In genomic region chr8:106131021-106131420, GRCm38 (mm10) we compare ENCODE assay signal across 28 mouse cellular contexts. TPM values are rescaled to one million over a fixed set of nuclear protein-coding genes. Genes with fewer than 3 reads are reported as not detected.
A peak's percentile ranks its signal among the peaks of the same experiment; 100 is the strongest.
DNase-seq lines count a peak whose midpoint lies in the region; ATAC-seq and TF ChIP-seq lines count a peak whose summit lies in the region.
"Had no signal": no experiment of that assay in that cellular context is flagged by ENCODE, and none has a peak within 500 bp of the region (broad histone marks: within the 10 kb centered on the region; RNA-seq: fewer than 3 reads in every experiment).

No protein-coding gene starts in this region.

- no peak for ATAC-seq in liver, embryonic 12.5 days
- ATAC-seq: CD4-positive, CD25-positive, alpha-beta regulatory T cell, adult 4 months; forebrain, embryonic 14.5 days; forebrain, embryonic 16.5 days had no signal

- no peak for TF ChIP-seq CTCF in liver, adult 2 months (IDR thresholded peaks at IDR 0.05; ENCODE audit: low read depth, low read length)

- no peaks in the 10 kb centered on the region for H3K27me3 ChIP-seq in liver, adult 2 months (ENCODE audit: control insufficient read depth, insufficient read depth, low read length)
- H3K27me3 ChIP-seq in liver, embryonic 12.5 days (replicated peaks): peaks cover 33% of the 10 kb centered on the region
- H3K27me3 ChIP-seq: CH12.LX had no signal

- WGBS in liver, adult 2 months: 80% methylated on average over 4 of the region's 4 CpGs
- 79% methylated on average over 4 of the region's 4 CpGs for WGBS in liver, embryonic 12.5 days (ENCODE audit: insufficient replicate concordance)

- H3K36me3 ChIP-seq in liver, adult 2 months (ENCODE audit: control insufficient read depth, insufficient read depth, low read length): peaks cover 37% of the 10 kb centered on the region
- H3K36me3 ChIP-seq in liver, embryonic 12.5 days: peaks cover 69% of the 10 kb centered on the region

- DNase-seq in heart, adult 11 months: peak; percentile 83
- no peak for DNase-seq in heart, adult 8-10 months (ENCODE audit: low spot score)
- DNase-seq in liver, adult 2 months (ENCODE audit: extremely low read depth, low read depth, low spot score): no peak
- peak; percentile 14 for DNase-seq in urinary bladder, postnatal 14 days (ENCODE audit: low spot score)
- no peak for DNase-seq in urinary bladder, postnatal 36 days (ENCODE audit: low spot score in 2 of 2)
- DNase-seq: adrenal gland, adult 2 months; adrenal gland, postnatal 10 days; adrenal gland, postnatal 25 days; B cell, adult 2 months; cerebellum, adult 11 months; cerebellum, adult 18-20 months; cerebellum, adult 8-10 months; cerebellum, adult 9-11 months; cerebellum, postnatal 14 days; cerebellum, postnatal 36 days; embryo, embryonic 11 days had no signal

- H3K9ac ChIP-seq in liver, adult 2 months (ENCODE audit: low read depth, low read length): peak overlapping the region; percentile 31
- no peak overlapping the region for H3K9ac ChIP-seq in liver, embryonic 12.5 days
- H3K9ac ChIP-seq: embryonic facial prominence, embryonic 13.5 days; embryonic facial prominence, embryonic 15.5 days; forebrain, embryonic 12.5 days had no signal

- peaks cover 44% of the 10 kb centered on the region for H3K4me1 ChIP-seq in liver, adult 2 months (ENCODE audit: control insufficient read depth, insufficient read depth, low read length)
- peaks cover 27% of the 10 kb centered on the region for H3K4me1 ChIP-seq in liver, embryonic 12.5 days

- no peak overlapping the region for H3K4me3 ChIP-seq in liver, adult 2 months (ENCODE audit: insufficient read depth, low read depth, low read length)
- no peak overlapping the region for H3K4me3 ChIP-seq in liver, embryonic 12.5 days
- H3K4me3 ChIP-seq: embryonic facial prominence, embryonic 13.5 days; embryonic facial prominence, embryonic 15.5 days; erythroblast, embryonic 14.5 days; forebrain, embryonic 10.5 days; forebrain, embryonic 12.5 days had no signal

- H3K4me2 ChIP-seq in liver, embryonic 12.5 days: no peak overlapping the region
- H3K4me2 ChIP-seq: embryonic facial prominence, embryonic 13.5 days; embryonic facial prominence, embryonic 15.5 days; forebrain, embryonic 12.5 days had no signal

- H3K79me2 ChIP-seq in liver, adult 2 months (ENCODE audit: control insufficient read depth, insufficient read depth, low read length): peaks cover 14% of the 10 kb centered on the region; the same call in 1 of the 2 replicates

- H3K9me3 ChIP-seq in liver, embryonic 12.5 days (replicated peaks): no peaks in the 10 kb centered on the region
- H3K9me3 ChIP-seq: embryonic facial prominence, embryonic 13.5 days; embryonic facial prominence, embryonic 15.5 days; forebrain, embryonic 10.5 days; forebrain, embryonic 12.5 days; G1E had no signal

- no peak for TF ChIP-seq POLR2A in liver, adult 2 months (IDR thresholded peaks at IDR 0.05; ENCODE audit: extremely low read depth, insufficient read depth, low read length)

- peak overlapping the region; percentile 88 for H3K27ac ChIP-seq in liver, adult 2 months (replicated peaks; ENCODE audit: insufficient read depth, low read depth, low read length)
- no peak overlapping the region for H3K27ac ChIP-seq in liver, embryonic 12.5 days
- H3K27ac ChIP-seq: embryonic facial prominence, embryonic 13.5 days; embryonic facial prominence, embryonic 15.5 days; forebrain, embryonic 10.5 days; forebrain, embryonic 12.5 days had no signal

RNA-seq across cellular contexts. Expression of gene Esrp2, which starts 5.8 kb away (rescaled TPM):
- under 1 TPM; 0.23 to 0.81 (median 0.42) TPM for total RNA-seq in heart, adult 8-10 months (2022)
- total RNA-seq in liver, adult 2 months (2014; rRNA removed): 43.6 and 50.5 TPM in 2 replicates
- 76.8 and 86.2 TPM in 2 replicates for polyA plus RNA-seq in liver, adult 2 months (2012; rRNA removed)
- 6.6 and 7.9 TPM in 2 replicates for polyA plus RNA-seq in liver, embryonic 12.5 days (2016; fragmentation: Nextera tagmentation; extraction: Ambion mirVana)
- total RNA-seq: common myeloid progenitor, adult 5-6 weeks; G1E had no signal
- polyA plus RNA-seq: CD4-positive, CD25-positive, alpha-beta regulatory T cell, adult 4 months; G1E had no signal

RNA-seq across cellular contexts. Expression of gene Pla2g15, which starts 19.2 kb away (rescaled TPM):
- 10 to 100 TPM in 1 of 4 experiments, 1 to 10 TPM in 3; 7.7 to 10.0 (median 9.4) TPM for total RNA-seq in heart, adult 8-10 months (2022)
- 11.3 and 12.5 TPM in 2 replicates for total RNA-seq in liver, adult 2 months (2014; rRNA removed)
- 8.7 and 10.6 TPM in 2 replicates for polyA plus RNA-seq in liver, adult 2 months (2012; rRNA removed)
- 9.8 TPM in 2 replicates for polyA plus RNA-seq in liver, embryonic 12.5 days (2016; fragmentation: Nextera tagmentation; extraction: Ambion mirVana)

RNA-seq across cellular contexts. Expression of gene Slc7a6, which starts 37.6 kb away (rescaled TPM):
- total RNA-seq in heart, adult 8-10 months (2022): 10 to 100 TPM in 1 of 4 experiments, 1 to 10 TPM in 3; 6.9 to 10.8 (median 9.6) TPM
- total RNA-seq in liver, adult 2 months (2014; rRNA removed): 0.09 and 0.27 TPM in 2 replicates
- polyA plus RNA-seq in liver, adult 2 months (2012; rRNA removed): 0.21 and 0.91 TPM in 2 replicates
- 17.4 and 22.2 TPM in 2 replicates for polyA plus RNA-seq in liver, embryonic 12.5 days (2016; fragmentation: Nextera tagmentation; extraction: Ambion mirVana)

Comparison
In these comparisons a context has a peak if more than half of its experiments do, and no peak if none do; other contexts are left out.
1. DNase-seq: peak in heart, adult 11 months (single experiment) and urinary bladder, postnatal 14 days (single experiment); none in heart, adult 8-10 months (single experiment), liver, adult 2 months (single experiment) and urinary bladder, postnatal 36 days (0 of 2).
2. RNA of gene Esrp2, which starts 5.8 kb away (total RNA-seq): 43.6 to 50.5 TPM in liver, adult 2 months; 0.23 to 0.81 TPM in heart, adult 8-10 months; every median in the first group is over 10 times any median in the second.